Mouse (Mus musculus): ENCODE data around the gene Rbm8a2.
"Not testable (repeated sequence)": the region's sequence is repeated elsewhere in the genome, so short reads cannot be mapped to it uniquely, and the experiment has no call there.

Gene Rbm8a2

DNA sequence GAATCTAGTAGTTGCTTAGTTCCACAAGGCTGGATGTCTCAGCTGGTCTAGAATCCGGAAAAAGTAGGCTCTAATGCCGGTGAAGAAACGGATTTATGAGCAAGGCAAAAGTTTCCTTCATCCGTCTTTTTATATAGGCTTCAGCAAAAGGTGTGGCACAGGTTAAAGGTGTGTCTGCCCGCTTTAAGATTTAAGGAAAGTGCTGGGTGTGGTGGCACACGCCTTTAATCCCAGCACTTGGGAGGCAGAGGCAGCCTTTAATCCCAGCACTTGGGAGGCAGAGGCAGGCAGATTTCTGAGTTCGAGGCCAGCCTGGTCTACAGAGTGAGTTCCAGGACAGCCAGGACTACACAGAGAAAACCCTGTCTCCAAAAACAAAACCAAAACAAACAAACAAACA lies at the start of gene Rbm8a2:
Gene Rbm8a2 (minus strand): TSS at position 101 of the 400 bp plus-strand sequence.
- DNase-seq (ENCODE audit: low spot score in 2 of 2) = not testable (repeated sequence)

GRCm38 (mm10) chr1:176028397-176028796 lies 49.5 kb upstream of the Rbm8a2 start:
- DNase-seq (ENCODE audit: low spot score in 2 of 2) = no peak

DNA sequence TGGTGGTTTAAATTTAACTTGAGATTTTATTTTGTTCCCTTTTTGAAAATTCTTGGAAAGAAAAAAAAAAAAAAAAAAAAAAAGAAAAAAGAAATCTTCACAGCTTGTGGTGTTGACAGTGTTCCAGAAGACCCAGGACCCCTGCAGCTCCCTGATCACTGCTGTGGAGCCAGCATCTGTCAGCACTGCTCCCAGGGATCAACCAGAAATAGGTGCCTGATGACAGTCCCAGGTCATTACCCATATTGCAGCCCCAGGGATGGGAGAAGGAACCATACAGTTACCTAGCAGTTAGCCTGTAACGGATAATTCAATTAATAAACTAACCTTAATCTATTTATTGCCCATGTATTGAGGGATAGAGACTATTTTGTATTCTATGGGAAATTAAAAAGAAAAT lies 45.6 kb upstream of the Rbm8a2 start:
- no peak for DNase-seq (ENCODE audit: low spot score in 2 of 2)

DNA sequence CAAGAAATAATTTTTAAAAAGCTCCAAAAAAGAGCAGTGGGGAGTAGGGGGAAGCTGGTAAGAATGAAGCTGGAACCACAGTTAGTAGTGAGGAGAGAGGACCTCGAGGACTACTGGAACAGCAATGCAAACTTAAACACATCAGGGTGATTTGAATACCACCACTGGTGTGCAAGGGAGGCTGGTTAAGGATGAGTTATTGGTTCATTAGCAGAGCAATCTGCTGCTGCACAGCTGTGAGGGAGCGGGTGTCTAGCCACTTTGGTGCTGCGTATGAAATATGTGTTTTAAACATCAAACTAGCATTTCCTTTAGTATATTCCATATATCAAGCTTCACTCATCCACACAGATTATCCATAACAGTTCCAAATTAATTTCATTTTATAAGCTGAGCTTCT lies 39.6 kb upstream of the Rbm8a2 start:
- DNase-seq (ENCODE audit: low spot score in 2 of 2) = no peak

DNA sequence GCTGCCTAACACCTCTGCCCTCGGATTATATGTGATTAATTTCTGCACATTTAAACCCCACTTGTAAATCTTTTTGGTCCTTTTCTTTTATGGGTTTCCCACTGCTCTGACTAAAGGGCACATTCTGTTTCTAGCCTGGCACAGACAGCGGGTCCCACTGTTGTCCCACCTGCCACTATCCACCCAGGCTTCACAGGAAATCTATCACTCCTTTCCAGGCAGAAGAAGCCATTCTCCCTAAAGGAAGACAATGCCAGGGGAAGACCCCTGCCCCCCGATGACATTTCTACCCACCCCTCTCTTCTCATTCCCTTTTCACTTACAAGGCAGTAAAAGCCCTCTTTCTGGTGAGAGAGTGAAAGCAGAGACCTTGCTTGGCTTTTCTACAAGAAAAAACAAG lies 37.2 kb upstream of the Rbm8a2 start:
- DNase-seq (ENCODE audit: low spot score in 2 of 2) = no peak

- no peak for DNase-seq (ENCODE audit: low spot score in 2 of 2)
Observed at GRCm38 (mm10) chr1:176013497-176014268, 34.8 kb upstream of the Rbm8a2 start.

GRCm38 (mm10) chr1:176011535-176011934 lies 32.6 kb upstream of the Rbm8a2 start:
- no peak for DNase-seq (ENCODE audit: low spot score in 2 of 2)

DNA sequence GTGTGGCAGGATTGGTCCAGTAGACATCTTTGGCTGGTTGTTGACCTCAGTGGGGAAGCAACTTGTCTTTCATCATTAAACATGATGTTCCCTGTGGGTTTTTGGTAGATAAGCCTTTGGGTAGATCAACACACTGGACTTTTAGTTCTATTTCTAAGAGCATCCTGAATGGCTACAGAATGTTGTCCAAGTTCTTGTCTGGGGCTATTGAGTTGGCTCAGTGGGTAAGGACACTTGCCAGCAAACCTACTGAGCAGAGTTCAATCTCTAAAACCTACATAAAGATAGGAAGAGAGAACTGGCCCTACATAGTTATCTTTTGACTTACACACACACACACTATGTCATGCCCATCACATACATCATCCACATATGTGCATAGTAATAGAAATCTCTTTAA lies 32.2 kb upstream of the Rbm8a2 start:
- DNase-seq (ENCODE audit: low spot score in 2 of 2) = no peak

GRCm38 (mm10) chr1:176008411-176008810 lies 29.5 kb upstream of the Rbm8a2 start:
- DNase-seq (ENCODE audit: low spot score in 2 of 2) = no peak

DNA sequence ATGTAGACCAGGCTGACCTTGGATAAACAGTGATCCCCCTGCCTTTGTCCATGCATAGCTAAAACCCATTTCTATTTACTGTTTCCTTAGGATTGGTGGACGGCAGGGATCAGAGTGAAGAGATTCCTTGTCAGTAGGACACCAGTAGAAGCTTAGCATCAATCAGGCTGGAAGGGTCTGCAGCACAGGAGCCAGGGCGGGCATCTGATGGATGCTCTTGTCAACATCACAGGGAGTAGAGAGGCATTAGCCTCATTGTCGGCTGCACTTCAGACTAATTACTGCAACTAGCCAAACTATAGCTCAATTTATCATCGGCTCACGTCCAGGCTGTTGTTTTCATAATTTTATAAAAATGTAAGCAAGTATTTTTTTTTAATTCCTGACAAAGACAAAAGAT lies 21.7 kb upstream of the Rbm8a2 start:
- DNase-seq (ENCODE audit: low spot score in 2 of 2) = no peak

- no peak for DNase-seq (ENCODE audit: low spot score in 2 of 2)
Observed at GRCm38 (mm10) chr1:175997076-175997651, 18.2 kb upstream of the Rbm8a2 start.

- DNase-seq (ENCODE audit: low spot score in 2 of 2) = no peak
Observed at GRCm38 (mm10) chr1:175988912-175989311, 10.0 kb upstream of the Rbm8a2 start.

DNA sequence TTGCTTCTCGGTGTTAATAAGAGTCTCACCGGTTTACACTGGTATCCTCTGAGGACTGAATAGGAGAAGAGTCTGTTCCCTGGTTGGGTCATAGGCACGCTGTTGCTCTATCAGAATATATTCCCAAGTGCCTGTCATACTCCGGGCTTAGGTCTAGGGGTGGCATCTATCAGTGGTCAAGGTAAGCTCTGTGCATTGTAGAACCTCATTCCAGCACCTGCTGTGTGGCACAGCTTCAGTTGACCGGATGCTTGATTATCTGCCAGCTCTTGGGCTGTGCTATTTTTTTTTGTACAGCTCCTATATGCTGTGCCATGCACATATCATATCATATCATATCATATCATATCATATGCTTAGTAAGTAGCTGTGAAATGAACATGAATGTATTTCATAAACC lies 9.5 kb upstream of the Rbm8a2 start:
- no peak for DNase-seq (ENCODE audit: low spot score in 2 of 2)

DNA sequence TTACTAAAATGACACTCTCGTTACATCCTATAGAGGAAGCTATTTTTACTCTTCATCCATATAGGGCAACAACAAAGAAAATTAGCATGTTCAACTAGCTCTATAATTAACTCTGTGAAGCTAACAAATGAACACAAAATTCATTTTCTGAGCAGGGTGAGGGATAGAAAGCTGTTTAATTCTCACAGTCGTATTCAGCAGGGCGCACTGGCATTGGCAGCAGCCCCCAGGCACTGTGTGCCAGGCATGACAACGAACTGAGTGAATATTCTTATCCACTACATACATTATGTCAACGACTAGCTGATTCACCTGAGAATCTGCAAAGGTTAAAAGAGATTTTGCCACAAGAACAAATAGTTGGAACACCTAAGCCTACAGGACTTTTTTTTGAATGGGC lies 8.2 kb downstream of the Rbm8a2 start:
- DNase-seq (ENCODE audit: low spot score in 2 of 2) = no peak

- no peak for DNase-seq (ENCODE audit: low spot score in 2 of 2)
Observed at GRCm38 (mm10) chr1:175967004-175967745, 11.7 kb downstream of the Rbm8a2 start.

DNA sequence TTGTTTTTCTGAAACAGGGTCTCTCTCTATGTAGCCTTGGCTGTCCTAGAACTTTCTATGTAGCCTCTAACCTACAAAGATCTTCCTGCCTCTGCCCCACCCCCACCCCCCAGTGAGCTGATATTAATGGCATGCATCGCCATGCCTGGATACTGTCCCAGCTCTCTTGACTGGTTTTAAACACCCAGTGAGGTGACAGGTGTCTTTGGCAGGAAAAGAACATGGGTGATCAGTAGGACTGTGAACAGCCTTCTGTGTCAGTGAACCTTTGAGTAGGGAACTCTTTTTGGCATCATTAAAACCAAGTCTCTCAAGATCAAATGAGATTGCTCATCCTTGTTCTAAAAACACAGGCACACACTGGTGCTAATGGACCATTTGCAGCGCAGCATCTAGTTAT lies 17.1 kb downstream of the Rbm8a2 start:
- DNase-seq (ENCODE audit: low spot score in 2 of 2) = no peak

GRCm38 (mm10) chr1:175950851-175951250 lies 28.1 kb downstream of the Rbm8a2 start:
- no peak for DNase-seq (ENCODE audit: low spot score in 2 of 2)

- DNase-seq (ENCODE audit: low spot score in 2 of 2) = no peak
Observed at GRCm38 (mm10) chr1:175950421-175950820, 28.5 kb downstream of the Rbm8a2 start.

DNA sequence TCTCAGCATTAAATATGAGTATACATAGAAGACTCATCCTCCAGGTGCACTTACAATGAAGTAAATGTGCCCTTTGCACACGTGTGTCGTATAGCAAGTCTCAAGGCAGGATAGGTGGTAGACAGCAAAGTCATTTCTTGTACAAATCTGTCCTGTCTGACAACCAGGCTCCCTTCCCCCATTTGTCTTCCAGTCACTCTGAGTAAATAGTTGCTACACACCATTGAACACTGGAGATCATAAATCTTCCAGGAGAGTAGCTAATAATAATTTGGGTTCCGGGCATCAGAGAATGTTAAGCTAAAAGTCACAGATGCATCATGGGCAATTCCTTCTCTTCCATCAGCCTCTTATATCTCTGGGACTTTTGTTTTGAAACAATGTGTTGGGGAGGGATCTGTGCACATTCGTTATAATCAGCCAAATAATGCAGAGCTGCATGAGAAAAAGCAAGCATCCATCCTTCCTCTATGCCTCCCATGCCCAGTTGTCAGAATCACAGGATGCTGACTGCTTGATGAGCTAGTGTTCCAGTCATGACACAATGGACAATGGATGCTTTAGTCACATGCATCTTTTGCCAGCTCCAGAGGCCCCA lies 32.1 kb downstream of the Rbm8a2 start:
- DNase-seq (ENCODE audit: low spot score in 2 of 2) = no peak

DNA sequence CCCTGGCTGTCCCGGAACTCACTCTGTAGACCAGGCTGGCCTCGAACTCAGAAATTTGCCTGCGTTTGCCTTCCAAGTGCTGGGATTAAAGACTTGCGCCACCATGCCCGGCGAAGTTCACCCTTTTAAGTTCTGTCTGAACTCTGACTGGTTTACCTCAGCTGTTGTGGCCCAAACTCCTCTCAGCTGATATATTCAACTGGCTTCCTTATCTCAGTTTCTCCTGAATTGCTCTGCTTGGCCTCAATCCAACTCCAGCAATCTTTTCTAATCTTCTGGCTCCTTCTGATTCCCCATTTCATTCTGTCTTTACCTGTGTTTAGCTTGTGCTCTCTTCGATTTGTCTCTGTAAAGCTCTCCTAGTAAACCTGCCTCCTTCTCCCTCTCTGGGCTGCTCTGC lies 35.7 kb downstream of the Rbm8a2 start:
- DNase-seq (ENCODE audit: low spot score in 2 of 2) = no peak

DNA sequence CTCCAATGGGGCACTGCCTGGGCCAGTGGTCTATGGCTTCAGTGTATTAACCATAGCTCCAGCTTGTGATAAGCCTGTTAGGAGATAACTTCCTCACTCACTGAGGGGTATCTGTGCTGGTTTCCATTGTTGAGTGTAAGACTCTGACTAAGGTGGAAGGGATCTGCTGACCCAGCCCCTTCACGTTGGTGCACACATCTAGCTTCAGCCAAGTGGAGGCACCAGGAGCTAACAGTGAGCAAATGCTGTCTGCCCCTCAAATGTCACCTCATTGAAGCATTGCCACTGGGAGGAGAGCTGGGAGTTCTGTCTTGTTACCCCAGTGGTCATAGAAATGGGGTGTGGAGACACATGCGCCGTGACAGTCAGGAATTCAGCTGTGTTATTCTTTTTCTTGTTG lies 40.2 kb downstream of the Rbm8a2 start:
- no peak for DNase-seq (ENCODE audit: low spot score in 2 of 2)

DNA sequence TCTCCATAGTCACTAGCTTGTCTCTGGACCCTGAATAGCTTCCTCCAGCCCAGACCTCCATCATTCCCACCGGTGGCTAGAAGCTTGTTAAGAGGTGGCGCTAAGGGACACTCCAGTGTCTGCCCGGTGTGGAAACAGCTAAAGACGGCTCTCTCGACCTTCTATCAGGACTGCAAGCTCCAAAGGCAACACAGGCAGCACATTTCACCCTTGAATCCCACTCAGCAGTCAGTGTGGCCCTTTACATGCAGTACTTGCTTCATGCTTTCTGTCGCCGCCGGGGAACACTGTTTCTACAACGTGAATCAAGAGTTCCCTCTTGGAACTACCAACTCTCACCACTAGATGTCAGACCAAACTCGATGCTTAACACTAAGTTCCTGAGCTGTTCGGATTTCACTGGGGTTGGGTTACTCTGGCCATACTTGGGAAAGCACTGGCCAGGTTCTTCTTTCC lies 42.6 kb downstream of the Rbm8a2 start:
- DNase-seq (ENCODE audit: low spot score in 2 of 2) = peak in 1 of 2 experiments; percentile 40

Measured in spleen, postnatal 10 days (tissue).